Mouse (Mus musculus) CH12.LX (cell line): ENCODE data around the gene Gabrr1. TPM values are rescaled to one million over a fixed set of nuclear protein-coding genes. Genes with fewer than 3 reads are reported as not detected.

Experiments
- DNase-seq: peaks from one replicate; pipeline ENCODE4 v3.0.0-alpha.2; 2013; ENCODE audit errors: extremely low read depth
- H3K27ac ChIP-seq: 2 replicates; pipeline ENCODE4 v1.5.1; 2012; ENCODE audit warnings: low read depth, mild to moderate bottlenecking, control low read depth, moderate library complexity; ENCODE audit not compliant: insufficient read depth
- H3K27me3 ChIP-seq: replicated peaks from 2 replicates; pipeline ENCODE3; 2012; ENCODE audit warnings: inconsistent platforms
- H3K36me3 ChIP-seq, 2 experiments: replicated peaks in 1 of 2; 2 replicates each; pipeline versions ENCODE3 to v1.6.1; 2012; ENCODE audit warnings: inconsistent platforms in 1 of 2, low read length in 1 of 2, mild to moderate bottlenecking in 1 of 2, mixed read lengths in 1 of 2, moderate library complexity in 1 of 2; ENCODE audit not compliant: control insufficient read depth in 1 of 2, insufficient read depth in 1 of 2
- H3K4me1 ChIP-seq, 2 experiments: 2 replicates each; pipeline ENCODE4 v1.6.1; 2012; ENCODE audit warnings: inconsistent platforms in 1 of 2, moderate library complexity in 1 of 2; ENCODE audit not compliant: insufficient read depth in 2 of 2, control insufficient read depth in 1 of 2
- H3K4me2 ChIP-seq: 2 replicates; pipeline ENCODE4 v1.6.1; 2012; ENCODE audit warnings: low read depth, mild to moderate bottlenecking, control low read depth; ENCODE audit not compliant: poor library complexity, insufficient read depth, severe bottlenecking
- H3K4me3 ChIP-seq, 3 experiments: fragments of 150-350 bp in 1 of 3; sonication (generic) in 1 of 3; replicated peaks in 1 of 3; 2 replicates each; pipeline versions ENCODE3 to v1.5.1; 2011 to 2012; ENCODE audit warnings: low read depth in 2 of 3, low read length in 2 of 3, mild to moderate bottlenecking in 2 of 3, moderate library complexity in 2 of 3, control low read depth in 1 of 3, improper control_type of control experiment in 1 of 3, inconsistent platforms in 1 of 3, mixed read lengths in 1 of 3; ENCODE audit not compliant: poor library complexity in 1 of 3
- H3K79me2 ChIP-seq: replicated peaks from 2 replicates; pipeline ENCODE4 v1.6.1; 2012; ENCODE audit warnings: mild to moderate bottlenecking, moderate library complexity; ENCODE audit not compliant: control insufficient read depth, poor library complexity, insufficient read depth, severe bottlenecking; ENCODE audit errors: extremely low read depth
- H3K9ac ChIP-seq: 2 replicates; pipeline ENCODE4 v1.6.1; 2012; ENCODE audit warnings: low read depth, mild to moderate bottlenecking, control low read depth, moderate library complexity; ENCODE audit not compliant: insufficient read depth
- H3K9me3 ChIP-seq: replicated peaks from 2 replicates; pipeline ENCODE3; 2012; ENCODE audit warnings: low read length, inconsistent platforms, mixed read lengths
- CHD1 ChIP-seq: IDR thresholded peaks from 2 replicates; pipeline ENCODE4 v1.6.1; 2012; ENCODE audit warnings: low read depth, low read length, improper control_type of control experiment, inconsistent platforms
- CHD2 ChIP-seq: IDR thresholded peaks from 2 replicates; pipeline ENCODE4 v1.6.1; 2011; ENCODE audit warnings: low read length, improper control_type of control experiment
- CTCF ChIP-seq, 2 experiments: IDR thresholded peaks in 1 of 2; conservative IDR thresholded peaks in 1 of 2; 2 replicates each; pipeline ENCODE4 v1.5.1; 2011 to 2012; ENCODE audit warnings: low read depth in 2 of 2, low read length in 2 of 2, improper control_type of control experiment in 1 of 2, inconsistent platforms in 1 of 2, mild to moderate bottlenecking in 1 of 2, moderate library complexity in 1 of 2
- E2F4 ChIP-seq: IDR thresholded peaks from 2 replicates; pipeline ENCODE4 v1.6.1; 2011; ENCODE audit warnings: low read depth, low read length, improper control_type of control experiment; ENCODE audit not compliant: insufficient replicate concordance
- EP300 ChIP-seq: IDR thresholded peaks from 2 replicates; pipeline ENCODE4 v1.6.1; 2011; ENCODE audit warnings: low read length, improper control_type of control experiment
- ETS1 ChIP-seq: conservative IDR thresholded peaks from 2 replicates; pipeline ENCODE4 v1.6.1; 2012; ENCODE audit warnings: low read depth, mild to moderate bottlenecking, inconsistent platforms, low read length, improper control_type of control experiment, moderate library complexity
- JUND ChIP-seq: conservative IDR thresholded peaks from 2 replicates; pipeline ENCODE4 v1.6.1; 2011; ENCODE audit warnings: low read depth, low read length, improper control_type of control experiment
- KAT2A ChIP-seq: IDR thresholded peaks from 2 replicates; pipeline ENCODE4 v1.6.1; 2012; ENCODE audit warnings: low read length, improper control_type of control experiment, inconsistent platforms; ENCODE audit not compliant: insufficient replicate concordance
- MAX ChIP-seq: IDR thresholded peaks from 2 replicates; pipeline ENCODE4 v1.6.1; 2011; ENCODE audit warnings: low read length, improper control_type of control experiment
- MEF2A ChIP-seq: IDR thresholded peaks from 2 replicates; pipeline ENCODE4 v1.6.1; 2014; ENCODE audit warnings: low read depth, mild to moderate bottlenecking, inconsistent platforms, low read length, improper control_type of control experiment, borderline replicate concordance
- MXI1 ChIP-seq: IDR thresholded peaks from 2 replicates; pipeline ENCODE4 v1.6.1; 2011; ENCODE audit warnings: mild to moderate bottlenecking, low read depth, low read length, improper control_type of control experiment
- POLR2AphosphoS2 ChIP-seq: IDR thresholded peaks from 2 replicates; pipeline ENCODE4 v1.6.1; 2011; ENCODE audit warnings: low read depth, low read length, improper control_type of control experiment
- RCOR1 ChIP-seq: conservative IDR thresholded peaks from 2 replicates; pipeline ENCODE4 v1.6.1; 2012; ENCODE audit warnings: low read depth, mild to moderate bottlenecking, inconsistent platforms, low read length, improper control_type of control experiment
- SMC3 ChIP-seq: IDR thresholded peaks from 2 replicates; pipeline ENCODE4 v1.6.1; 2011; ENCODE audit warnings: low read depth, low read length, improper control_type of control experiment
- TCF12 ChIP-seq: IDR thresholded peaks from 2 replicates; pipeline ENCODE4 v1.6.1; 2014; ENCODE audit warnings: low read depth, mild to moderate bottlenecking, inconsistent platforms, low read length, improper control_type of control experiment
- USF2 ChIP-seq: conservative IDR thresholded peaks from 2 replicates; pipeline ENCODE4 v1.6.1; 2011; ENCODE audit warnings: low read depth, low read length, improper control_type of control experiment
- ZNF384 ChIP-seq: IDR thresholded peaks from 2 replicates; pipeline ENCODE4 v1.6.1; 2012; ENCODE audit warnings: low read depth, low read length, improper control_type of control experiment, inconsistent platforms
- dilution Hi-C: fragments of 300-500 bp; cut with MboI; formaldehyde crosslinking; loops from 2 replicates; pipeline ENCODE4 v1.14.3; 2020; ENCODE audit warnings: low sequenced_read_pairs; ENCODE audit not compliant: extremely low pct_unique_long_range_greater_than_20kb, extremely low pct_ligation_motif_present
- in situ Hi-C: fragments of 300-500 bp; cut with MboI; formaldehyde crosslinking; loops from 3 replicates; pipeline ENCODE4 v1.14.3; 2019; ENCODE audit warnings: low sequenced_read_pairs, low pct_ligation_motif_present, low pct_unique_long_range_greater_than_20kb, mixed read lengths
- polyA plus RNA-seq: library from polyadenylated mRNA; unstranded; fragments of >175 nt; gene quantifications from 2 replicates; pipeline ENCODE4 v1.2.1, GENCODE M21; 2012; ENCODE audit warnings: low read depth; ENCODE audit not compliant: insufficient read length
- total RNA-seq, 2 experiments: library from RNA; depleted of rRNA; stranded (reverse); fragments of 300-350 nt in 1 of 2; fragments of >200 nt in 1 of 2; gene quantifications; 2 replicates each; pipeline ENCODE4 v1.2.3; 2012 to 2014

The Gabrr1 gene
- total and polyA plus RNA-seq, 3 experiments, result 43.3 to 114 (median 82.0) TPM

DNA sequence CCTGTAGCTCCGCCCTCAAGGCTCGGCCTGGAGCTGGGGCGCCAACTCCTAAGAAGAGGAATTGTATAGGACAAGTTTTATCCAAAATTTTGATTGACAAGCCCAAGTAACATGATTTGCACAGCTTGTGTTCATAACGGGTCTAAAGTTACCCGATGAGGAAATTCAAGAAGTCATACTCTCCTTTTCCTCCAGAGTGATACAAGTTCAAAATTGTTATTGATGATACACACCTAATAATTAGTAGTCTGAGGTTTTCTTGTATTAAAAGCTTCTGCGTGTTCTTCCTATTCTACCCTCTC, 57.4 kb downstream of the Gabrr1 start, which contains the start of gene Pm20d2:
TSS of gene Pm20d2 (minus strand) at position 3 of the 302 bp plus-strand sequence.
- no peak within 1 kb of the TSS; the same call in 1 of the 2 replicates for H3K9ac ChIP-seq
- in situ Hi-C loops, result no loop called here

DNA sequence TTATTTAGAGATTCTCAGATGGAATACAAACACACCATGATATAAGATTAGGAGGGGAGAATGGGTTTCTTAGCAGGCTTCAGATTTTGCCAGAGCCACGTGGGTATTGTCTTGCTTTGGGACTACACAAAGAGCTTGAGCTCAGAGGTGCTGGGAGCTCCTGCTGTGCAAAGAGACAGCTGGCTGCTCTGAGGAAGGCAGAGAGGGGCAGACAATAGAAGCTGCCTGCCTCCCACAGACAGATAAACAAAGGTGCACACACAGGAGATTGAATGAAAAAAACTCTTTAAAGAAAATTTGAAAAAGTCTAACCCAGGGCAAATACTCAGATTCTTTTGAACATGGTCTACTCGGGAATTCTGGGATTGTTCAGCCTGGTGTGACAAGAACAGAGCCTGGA, 65.8 kb downstream of the Gabrr1 start:
- no peak for TF ChIP-seq CTCF (conservative IDR thresholded peaks at IDR 0.05 in 1 of 2, IDR thresholded peaks at IDR 0.05 in 1 of 2; ENCODE audit: low read depth in 2 of 2, low read length in 2 of 2)
- no peak for TF ChIP-seq KAT2A
- no peak for TF ChIP-seq USF2
- no peak for TF ChIP-seq TCF12
- no peak for TF ChIP-seq POLR2AphosphoS2
- TF ChIP-seq JUND, result no peak
- TF ChIP-seq EP300, result no peak
- TF ChIP-seq ZNF384, result no peak
- no peak for TF ChIP-seq E2F4
- TF ChIP-seq MAX, result no peak
- TF ChIP-seq RCOR1, result no peak
- no peak for TF ChIP-seq CHD1
- no peak for TF ChIP-seq ETS1
- no peak for TF ChIP-seq CHD2
- H3K27me3 ChIP-seq, result no peaks in the 10 kb centered on the region
- H3K79me2 ChIP-seq, result no peaks in the 10 kb centered on the region
- H3K4me2 ChIP-seq, result no peak overlapping the region
- in situ Hi-C loops (no loop called here), dilution Hi-C loops (no loop called here)
- no peaks in the 10 kb centered on the region for H3K36me3 ChIP-seq
- no peak for DNase-seq
- no peak overlapping the region for H3K27ac ChIP-seq
- no peak overlapping the region for H3K9ac ChIP-seq
- peaks cover 5% of the 10 kb centered on the region for H3K9me3 ChIP-seq
- no peak overlapping the region for H3K4me3 ChIP-seq
- H3K4me1 ChIP-seq, result no peaks in the 10 kb centered on the region

More for the DNA sequence above, 57.4 kb downstream of the Gabrr1 start, which contains the start of gene Pm20d2:
- Histone ChIP-seq H3K27ac (peak within 1 kb of the TSS; percentile 22), H3K9me3 (peaks cover 11% of the 10 kb centered on the region), H3K4me2 (peak within 1 kb of the TSS; percentile 12), H3K4me3 (peak within 1 kb of the TSS in 2 of 3 experiments; percentile 46 to 63), H3K36me3 (no peaks in the 10 kb centered on the region), H3K4me1 (no peaks in the 10 kb centered on the region), H3K27me3 (no peaks in the 10 kb centered on the region), H3K79me2 (no peaks in the 10 kb centered on the region)
- dilution Hi-C loops, result no loop called here
- DNase-seq, result no peak
- TF ChIP-seq SMC3, result no peak
- no peak for TF ChIP-seq RCOR1
- TF ChIP-seq MAX, result no peak
- no peak for TF ChIP-seq EP300
- TF ChIP-seq MXI1, result no peak
- no peak for TF ChIP-seq MEF2A
